Comparison of ENCODE assay signal across 1 mouse cellular context in genomic region chr8:111876355-111876948, GRCm38 (mm10).
TF ChIP-seq lines count a peak whose summit lies in the region.

Gene Tmem170, minus strand, starts transcription at chr8:111876750.

TF ChIP-seq in CH12.LX, 34 proteins besides CTCF, POLR2A, EP300 and RAD21 (continued from another document):
- TF ChIP-seq MAFK (IDR thresholded peaks at IDR 0.05; ENCODE audit: insufficient replicate concordance, low read length) = no peak
- no peak for TF ChIP-seq MXI1 (IDR thresholded peaks at IDR 0.05; ENCODE audit: low read depth, low read length)
- no peak for TF ChIP-seq KAT2A (IDR thresholded peaks at IDR 0.05; ENCODE audit: insufficient replicate concordance, low read length)
- TF ChIP-seq ELF1 (IDR thresholded peaks at IDR 0.05; ENCODE audit: low read depth, low read length) = no peak
- TF ChIP-seq TBP (conservative IDR thresholded peaks at IDR 0.05; ENCODE audit: low read depth, low read length) = 0 out of 2 replicates have a peak, but pooled peaks have one; percentile 20
- no peak for TF ChIP-seq SIN3A (IDR thresholded peaks at IDR 0.05; ENCODE audit: low read length)
- TF ChIP-seq MYC (IDR thresholded peaks at IDR 0.05; ENCODE audit: low read depth, low read length) = no peak
- TF ChIP-seq JUND (conservative IDR thresholded peaks at IDR 0.05; ENCODE audit: low read depth, low read length) = no peak
- TF ChIP-seq ETS1 (conservative IDR thresholded peaks at IDR 0.05; ENCODE audit: low read depth, low read length) = no peak
- TF ChIP-seq MAX (IDR thresholded peaks at IDR 0.05; ENCODE audit: low read length) = 0 out of 2 replicates have a peak, but pooled peaks have one; percentile 12
- TF ChIP-seq ZMIZ1 (IDR thresholded peaks at IDR 0.05; ENCODE audit: low read depth, low read length) = peak; percentile 73; the same call in 1 of the 2 replicates
TF ChIP-seq in CH12.LX: peak in this region for 8.
